Mouse (Mus musculus) thymus, postnatal 25 days (tissue): ENCODE measurements around the gene Prmt3.

Experiments
- DNase-seq: peaks from one replicate; pipeline ENCODE4 v3.0.0; 2022

The Prmt3 gene

DNA sequence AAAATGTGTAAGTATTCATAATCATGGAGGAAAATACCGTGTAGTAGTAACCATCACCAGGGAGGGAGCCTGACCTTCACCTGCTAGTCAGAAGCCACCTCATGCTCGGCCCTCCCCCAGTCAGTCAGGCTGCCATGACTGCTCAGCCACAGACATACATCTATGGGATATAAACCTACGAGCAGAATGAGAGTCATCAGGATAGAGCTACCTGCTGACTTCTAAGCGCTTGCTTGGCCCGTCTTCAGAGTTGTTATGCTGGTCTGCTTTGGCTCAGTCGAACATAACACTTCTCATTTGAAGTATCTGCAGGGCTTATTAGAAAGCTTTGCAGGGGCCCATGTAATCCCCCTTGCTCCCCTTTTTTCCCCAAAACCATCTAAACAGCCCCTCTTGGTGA, 25.4 kb downstream of the Prmt3 start:
- no peak for DNase-seq

DNA sequence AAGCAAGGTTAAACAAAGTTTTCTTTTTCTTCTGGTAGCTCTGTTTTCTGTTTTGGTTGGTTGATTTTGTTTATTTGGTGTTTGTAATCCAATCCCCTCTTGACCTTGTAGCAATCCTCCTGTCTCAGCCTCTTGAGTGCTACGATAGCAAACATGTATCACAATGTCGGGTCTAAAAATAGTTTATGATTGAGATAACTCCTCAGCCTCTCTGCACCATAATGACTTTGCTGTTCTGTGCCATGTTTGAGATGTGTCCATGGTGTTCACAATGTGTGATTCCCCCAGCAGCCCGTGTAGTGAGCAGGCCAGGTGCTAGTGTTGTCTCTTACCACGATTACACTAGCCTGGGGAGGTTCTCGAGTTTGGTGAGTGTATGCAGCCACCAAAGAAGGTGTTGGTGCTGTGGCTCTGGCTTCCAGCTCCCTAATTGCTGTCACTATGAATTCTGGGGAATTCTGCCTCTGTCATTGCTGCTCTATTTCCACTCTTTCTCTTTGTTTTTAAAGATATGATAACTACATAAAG, 26.6 kb downstream of the Prmt3 start:
- no peak for DNase-seq

DNA sequence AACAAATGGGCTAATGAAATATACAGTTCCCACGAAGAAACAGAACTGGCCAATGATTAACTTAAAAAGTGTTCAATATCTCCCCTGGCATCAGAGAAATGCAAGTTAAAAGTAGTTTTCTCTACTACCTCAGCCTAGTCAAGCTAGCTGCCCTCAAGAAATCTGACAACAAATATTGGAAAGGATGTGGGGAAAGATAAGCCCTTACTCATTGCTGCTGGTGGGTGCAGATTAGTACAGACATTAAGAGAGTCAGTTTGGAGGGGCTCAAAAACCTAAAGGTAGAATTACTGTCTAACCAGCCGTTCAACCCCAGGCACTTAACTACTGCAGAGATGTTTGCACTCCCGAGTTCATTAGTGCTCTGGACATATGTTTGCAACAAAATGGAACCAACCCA, 27.5 kb downstream of the Prmt3 start:
- no peak for DNase-seq

DNA sequence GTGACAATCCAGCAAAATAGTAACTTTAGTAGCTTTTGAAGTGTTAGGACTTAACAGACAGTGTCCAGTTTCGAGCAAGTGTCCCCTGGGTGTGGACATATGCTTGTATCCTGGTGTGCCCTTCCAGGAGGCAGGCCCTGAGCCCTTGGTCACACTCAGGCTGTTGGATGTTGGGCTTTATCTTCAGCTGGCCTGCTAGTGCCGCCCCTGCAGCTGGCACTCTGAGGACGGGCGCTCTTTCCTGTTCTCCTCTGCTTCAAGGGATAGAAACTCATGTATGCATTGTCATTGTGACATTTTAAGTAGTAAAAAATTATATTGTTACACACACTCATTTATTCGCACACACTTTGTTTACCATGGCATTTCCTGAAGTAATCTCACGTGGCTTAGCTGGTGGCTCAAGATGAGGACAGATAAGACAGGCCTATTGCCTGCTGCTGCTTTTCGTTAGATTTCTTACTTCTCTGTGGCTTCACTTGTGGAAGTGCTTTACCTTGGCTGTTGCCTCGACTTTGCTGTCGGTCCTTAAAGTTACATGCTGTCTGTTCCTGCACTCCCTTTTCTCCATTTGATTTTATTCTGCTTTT, 29.0 kb downstream of the Prmt3 start:
- no peak for DNase-seq

DNA sequence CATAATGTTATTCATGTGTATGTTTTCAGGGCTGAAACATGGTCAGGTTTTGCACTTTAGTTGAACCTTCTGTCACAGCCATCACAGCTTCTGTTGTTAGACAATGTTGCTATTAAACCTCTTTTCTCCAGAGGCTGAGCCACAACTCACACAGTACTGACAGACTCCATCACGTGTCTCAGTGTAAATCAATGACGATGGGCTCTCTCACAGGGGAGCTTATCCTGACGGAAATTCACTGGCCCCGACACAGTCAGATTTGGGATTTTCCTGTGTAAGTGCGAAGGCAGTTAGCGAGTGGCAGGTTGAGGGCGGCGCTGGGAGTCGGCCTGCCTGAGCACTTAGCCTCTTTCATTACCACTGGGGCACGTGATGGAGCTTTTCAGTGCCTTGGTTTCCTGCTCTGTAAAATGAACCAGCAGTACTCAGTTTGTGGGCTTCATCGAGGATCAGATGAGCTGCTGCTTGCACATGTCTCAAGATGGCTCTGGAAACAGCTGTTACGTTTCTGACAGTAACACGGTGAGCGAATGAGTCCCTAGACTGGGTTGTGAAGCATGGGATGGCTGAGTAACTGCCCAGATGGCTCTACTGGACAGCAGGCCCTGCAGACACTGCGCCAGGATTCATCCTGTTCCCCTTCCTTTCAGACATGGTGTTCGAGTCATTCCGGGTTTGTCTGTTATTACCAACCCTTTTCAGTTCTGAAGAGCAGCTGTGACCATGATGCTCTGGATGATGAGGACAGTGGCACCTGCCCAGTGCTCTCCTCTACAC, 29.9 kb downstream of the Prmt3 start:
- no peak for DNase-seq

DNA sequence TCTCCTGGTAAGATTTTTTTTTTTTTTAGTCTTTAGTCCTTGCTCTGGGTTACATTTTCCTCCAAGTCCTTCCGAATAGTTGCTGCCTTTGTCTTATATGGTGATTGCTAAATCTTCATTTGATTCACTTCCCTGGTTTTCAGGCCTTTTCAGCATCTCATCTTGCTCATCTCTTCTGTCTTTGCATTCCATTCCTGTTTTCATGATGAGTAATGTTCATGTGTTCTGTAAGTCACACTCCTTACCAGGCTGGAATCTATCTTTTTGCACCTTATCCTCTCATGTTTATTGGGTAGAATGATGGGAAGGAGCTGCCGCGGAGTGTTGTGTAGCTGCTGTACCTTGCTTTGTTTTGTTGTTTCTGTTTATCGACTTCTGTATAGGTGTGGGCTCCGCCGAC, 31.0 kb downstream of the Prmt3 start:
- no peak for DNase-seq

DNA sequence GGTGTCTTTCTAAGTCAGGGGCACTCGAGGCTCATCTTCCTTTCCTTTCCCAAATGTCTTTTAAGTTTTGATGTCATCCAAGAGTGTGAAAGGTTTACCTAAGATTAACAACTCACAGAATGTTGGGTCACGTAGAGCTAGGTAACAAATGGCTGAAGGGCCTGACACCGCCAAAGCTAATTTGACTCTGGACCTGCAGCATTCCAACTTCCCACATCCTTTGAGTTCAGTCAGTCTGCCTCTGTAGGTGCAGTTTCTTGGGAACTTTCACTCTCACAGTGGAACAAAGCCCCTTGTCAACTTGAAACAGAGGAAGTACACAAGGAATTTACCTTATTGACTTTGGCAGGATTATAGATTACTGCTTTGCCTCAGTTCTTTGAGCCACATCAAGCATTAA, 31.4 kb downstream of the Prmt3 start:
- no peak for DNase-seq

DNA sequence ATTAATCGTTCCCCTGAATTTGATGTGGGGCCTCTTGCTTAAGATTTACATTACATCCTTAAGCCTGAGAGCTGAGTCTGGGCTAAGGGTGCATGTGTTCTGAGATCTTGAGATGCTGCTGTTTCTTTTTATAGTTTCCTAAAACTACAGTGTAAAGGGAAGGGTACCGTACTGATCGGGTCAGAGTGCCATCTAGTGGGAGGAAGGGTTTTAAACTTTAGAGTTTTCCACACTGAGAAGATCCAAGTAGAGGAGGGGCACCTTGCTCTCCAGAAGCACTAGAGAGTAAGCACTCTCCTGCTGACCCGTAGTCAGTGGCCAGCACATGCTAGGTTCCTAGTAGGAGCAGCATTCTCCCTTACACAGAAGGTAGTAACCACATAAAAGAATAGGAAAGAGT, 33.2 kb downstream of the Prmt3 start:
- DNase-seq: peak; percentile 2

DNA sequence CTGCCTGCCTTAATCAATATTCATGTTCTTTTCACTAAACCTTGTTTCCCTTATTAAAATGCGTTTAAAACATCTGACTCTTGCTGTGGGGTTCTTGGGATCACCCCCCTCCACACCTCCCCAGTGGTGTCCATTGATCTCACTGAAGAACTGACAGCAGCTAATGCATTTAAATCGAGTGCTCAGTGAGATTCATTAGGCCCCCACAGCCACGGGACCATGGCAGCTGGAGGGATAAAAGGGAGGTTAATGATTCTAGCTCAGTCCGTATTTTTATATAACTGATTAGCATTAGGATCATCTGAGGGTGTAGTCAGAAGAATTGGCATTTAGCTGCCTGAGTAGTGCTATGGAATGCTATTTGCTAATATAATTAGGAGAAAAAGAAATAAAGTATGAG, 41.2 kb downstream of the Prmt3 start:
- no peak for DNase-seq

DNA sequence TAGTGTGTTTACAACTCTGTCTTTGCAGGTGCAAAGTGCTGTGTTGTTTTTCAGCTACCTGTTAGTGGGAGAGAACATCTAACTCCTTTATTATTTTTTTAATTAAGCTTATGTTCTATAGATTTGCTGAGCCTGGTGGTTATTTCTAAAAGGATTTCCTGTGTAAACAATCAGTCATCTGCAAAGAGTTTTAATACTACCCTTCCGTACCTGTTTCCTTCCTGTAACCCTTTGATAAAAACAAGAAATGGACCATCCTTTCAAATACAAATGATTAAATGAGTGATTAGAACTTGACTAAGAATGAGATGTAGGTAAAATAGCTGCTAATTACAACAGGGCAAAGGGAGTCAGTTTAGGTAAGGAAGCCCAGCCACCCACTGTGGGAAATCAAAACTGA, 43.2 kb downstream of the Prmt3 start:
- no peak for DNase-seq

DNA sequence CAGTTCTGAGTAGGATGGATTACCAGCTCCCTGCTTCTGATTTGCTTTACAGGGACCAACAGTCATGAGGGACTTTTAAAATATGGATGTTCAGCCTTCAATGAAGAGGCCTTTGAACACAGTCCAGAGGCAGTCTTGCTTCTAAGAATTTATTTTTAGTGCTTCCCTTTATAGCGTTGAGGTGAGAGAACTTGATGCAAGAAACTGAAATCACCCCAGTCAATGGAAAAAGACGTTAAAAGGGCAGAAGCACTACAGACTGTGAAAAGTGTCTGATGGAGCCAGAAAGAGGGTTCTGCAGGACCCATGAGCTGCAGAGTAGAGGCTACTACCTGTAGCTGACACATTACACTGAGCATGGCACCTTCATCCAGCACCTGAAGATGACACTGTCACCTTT, 43.9 kb downstream of the Prmt3 start:
- no peak for DNase-seq

DNA sequence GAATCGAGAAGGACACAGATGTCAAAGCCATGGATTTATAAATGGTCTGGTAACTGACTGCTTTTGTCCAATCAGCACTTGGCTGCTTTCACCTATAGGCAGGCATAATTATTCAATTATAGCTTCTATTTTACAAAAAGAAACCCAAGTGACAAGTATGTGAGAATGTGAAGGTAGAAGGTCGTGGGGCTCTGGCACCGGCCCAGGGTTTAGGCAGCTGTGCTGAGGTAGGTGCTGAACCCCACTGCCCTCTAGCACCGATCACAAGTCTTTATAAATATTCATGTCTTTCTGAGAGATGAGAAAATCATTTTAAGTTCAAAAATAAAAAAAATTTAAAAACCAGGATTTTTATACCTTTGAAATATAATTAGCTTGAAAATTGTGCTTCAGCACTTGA, 45.4 kb downstream of the Prmt3 start:
- no peak for DNase-seq

DNA sequence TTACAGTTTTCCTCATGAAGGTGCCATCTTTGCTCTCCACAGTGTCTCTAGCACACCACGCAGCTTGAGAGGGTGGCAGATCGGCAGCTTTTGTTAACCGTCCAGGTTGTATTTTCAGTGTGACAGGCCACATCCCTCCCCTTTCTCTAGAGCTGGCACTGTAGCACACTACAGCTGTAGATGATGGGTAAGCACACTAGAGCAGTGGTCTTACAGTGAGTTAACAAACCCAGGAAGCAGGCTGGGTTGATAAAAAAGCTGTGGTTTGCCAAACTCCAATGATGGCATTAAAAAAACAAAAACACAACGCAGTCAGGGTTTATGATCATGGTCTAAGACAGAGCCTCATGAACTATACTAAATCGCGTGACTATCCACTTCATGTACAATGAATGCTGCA, 45.9 kb downstream of the Prmt3 start:
- DNase-seq: no peak

DNA sequence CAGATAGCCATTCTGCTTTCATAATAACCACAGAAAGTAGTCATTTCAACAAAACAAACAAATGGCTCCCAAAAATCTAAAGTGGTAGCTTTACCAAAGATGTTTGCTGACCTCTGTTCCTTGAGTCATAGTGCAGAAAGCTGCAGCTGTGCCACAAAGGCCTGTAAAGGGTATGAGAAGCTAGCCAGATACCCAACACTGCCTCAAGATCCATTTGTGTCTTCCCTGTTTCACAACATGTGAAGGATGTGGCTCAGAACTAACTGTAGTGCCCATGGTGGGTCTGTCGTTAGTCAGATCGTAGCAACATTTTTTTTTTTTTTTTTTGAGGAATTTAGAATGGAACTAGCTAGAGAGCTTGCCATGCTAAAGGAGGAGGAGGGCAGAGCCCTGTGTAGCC, 46.4 kb downstream of the Prmt3 start:
- DNase-seq: no peak

DNA sequence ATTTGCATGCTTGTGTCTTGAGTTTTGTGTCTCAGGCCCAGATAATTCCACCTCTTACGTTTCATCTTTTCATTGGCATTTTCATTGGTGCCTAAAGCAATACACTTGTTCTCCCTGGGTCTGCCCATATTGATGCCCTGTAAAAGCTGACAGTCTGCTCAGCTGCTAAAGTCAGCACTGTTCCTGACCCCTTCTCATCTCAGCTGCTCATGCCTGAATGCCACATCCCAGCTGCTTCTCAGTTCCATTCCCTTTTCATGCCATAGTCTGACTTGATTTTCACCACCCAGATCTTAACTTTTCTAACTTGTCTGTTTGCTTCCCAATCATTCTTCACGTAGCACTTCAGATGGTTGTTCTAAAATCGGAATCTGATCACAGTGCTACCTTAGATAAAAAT, 47.3 kb downstream of the Prmt3 start:
- DNase-seq: no peak

DNA sequence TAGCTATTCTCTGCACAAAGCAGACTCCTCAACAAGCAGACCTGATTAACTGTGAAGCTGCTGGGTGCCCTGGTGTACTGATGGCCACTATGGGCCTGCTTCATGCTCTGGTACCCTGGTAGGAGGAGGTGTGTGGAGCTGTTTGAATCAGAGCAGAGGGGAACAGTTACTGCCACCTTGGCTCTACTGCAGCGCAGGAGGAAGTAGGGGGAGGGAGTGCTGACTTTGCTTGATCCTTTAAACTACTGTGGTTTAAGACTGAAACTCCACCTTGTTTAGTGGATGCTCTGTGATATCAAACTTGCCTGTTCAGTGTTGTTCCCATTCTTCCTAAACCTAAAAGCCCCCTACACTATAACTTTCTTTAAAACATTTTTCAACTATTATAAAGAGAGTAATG, 49.8 kb downstream of the Prmt3 start:
- DNase-seq: no peak

DNA sequence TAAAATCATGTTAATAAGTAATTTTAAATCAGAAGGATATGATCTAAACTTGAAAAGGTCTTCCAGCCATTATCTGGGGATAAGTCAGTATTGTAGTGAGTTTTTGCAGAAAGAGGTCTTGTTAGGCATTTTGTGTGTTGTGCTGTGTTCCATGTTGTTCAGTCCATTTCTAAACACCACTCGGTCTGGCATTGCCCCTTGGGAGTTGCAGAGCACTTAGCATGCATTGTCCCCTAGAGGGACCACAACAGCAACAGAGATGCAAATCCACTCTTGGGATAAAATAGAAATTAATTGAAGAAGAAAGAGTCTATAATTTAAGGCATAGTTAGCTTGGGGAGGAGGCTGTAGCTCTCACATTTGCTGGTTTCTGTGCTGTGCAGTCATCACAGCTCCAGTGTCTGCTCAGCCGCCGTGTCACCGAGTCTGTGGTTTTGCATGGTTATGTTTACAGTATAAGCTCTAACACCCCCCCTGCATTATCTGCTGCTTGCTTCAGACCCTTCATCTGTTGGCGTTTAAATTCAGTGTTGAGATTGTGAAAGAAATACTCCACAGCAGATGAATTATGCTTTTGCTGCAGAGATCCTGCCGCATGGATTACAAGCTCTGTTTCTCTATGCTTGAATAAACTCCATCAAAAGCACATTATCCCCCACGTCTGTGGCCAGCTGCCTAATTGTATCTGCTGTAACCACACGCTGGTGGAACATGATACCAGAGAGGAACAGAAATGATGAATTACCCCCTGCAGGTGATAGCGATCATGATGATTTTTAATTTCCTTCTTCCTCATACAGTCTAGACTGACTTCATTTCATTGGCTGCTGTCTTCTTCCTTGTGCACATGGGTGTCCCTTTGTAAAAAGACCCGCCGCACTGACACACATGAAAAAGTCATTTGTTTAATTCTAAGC, 64.5 kb downstream of the Prmt3 start:
- DNase-seq: no peak

DNA sequence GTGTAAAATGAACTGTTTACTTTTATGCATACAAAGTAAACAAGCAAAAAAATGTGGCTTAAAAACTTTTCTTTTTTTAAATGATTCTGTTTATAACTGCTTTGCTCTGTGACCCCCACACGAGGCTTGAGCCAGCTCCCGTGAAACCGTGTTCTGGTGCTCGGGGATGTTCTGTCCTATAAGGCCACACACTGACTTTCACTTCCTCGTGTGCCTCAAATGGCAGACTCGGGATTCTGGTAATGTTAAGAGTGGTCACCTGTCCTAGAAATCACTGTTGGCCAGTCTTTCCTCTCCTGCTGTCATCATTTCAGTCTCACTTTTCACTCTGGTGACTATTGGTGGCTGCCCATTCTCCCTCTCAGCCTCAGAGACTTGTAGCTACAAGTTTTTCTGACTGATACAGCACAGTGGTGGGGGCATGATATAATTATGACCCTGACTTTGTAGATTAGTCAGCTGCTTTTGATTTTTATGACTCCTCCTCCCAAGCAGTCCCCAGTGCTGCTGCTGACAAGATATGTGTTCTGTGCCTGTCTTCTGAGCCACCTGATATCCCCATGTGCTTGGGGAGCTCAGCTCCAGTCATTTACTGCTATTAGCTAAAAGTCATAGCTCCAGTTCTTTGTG, 65.3 kb downstream of the Prmt3 start:
- DNase-seq: no peak

DNA sequence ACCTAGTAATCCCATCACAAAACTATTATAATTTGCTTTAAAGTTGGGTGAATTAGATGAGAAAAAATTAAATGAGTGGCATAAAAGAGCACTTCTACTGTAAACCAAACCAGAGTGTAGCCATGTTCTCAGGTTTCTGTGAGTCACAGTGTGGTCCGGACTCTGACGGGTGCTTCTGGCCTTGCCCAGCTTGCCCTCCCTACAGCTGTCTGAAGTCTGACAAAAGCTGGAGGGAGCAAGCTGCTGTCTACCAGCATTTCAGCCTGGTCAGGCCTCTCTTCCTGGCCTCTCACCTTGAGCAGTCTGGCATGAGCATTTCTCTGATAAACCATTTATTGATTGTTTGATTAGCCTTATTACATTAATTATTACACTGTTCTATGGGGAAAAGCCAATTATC, 69.8 kb downstream of the Prmt3 start:
- no peak for DNase-seq

DNA sequence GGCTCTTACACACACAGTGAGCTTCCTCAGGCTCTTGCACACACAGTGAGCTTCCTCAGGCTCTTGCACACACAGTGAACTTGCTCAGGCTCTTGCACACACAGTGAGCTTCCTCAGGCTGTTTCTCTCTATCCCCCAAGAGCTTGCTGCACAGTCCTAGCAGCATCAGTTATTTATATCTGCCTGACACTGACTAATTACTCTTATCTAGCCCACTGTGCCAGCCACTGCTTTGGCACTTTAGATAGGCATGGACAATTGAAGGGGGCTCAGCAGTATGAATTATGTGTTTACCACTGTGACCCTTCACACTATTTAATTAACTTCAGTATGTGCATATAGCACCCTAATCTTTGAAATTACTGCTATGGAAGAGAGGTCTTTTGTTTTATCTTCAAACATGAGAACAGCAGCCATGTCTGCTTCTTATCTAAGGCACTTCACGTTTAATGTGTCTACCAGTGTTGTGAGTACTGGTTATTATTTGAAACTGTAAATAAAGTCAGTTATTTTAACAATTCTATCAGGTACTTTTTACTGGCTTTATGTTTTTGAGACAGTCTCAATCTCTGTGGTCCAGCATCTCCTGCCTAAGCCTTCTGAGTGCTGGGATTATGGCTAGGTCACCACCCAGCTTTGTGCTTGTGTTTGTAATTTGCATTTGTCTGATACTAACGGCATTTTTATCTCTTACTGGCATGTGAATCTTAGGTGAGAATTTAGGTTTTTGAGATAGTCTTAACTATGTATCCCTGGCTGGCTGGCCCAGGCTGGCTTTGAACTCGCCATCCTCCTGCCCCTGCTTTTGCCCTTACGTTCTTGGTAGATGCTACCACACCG, 75.4 kb downstream of the Prmt3 start:
- DNase-seq: no peak

DNA sequence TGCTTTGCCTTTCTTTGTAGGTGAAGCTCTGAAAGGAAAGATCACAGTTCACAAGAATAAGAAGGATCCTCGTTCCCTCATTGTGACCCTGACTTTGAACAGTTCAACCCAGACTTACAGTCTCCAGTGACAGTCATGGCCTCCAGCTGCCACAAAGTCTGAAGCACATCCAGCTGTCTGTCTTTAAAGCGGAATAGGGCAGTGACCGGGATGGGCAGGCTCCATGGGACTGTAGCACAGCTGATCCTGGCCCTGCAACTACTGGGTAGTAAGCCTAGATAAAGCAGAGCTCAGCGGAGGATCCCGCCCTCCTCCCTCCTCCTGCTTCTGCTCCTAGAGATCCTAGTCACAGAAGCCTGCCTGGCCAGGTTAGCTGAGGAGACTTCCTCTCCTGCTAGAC, 79.2 kb downstream of the Prmt3 start:
- DNase-seq: no peak

DNA sequence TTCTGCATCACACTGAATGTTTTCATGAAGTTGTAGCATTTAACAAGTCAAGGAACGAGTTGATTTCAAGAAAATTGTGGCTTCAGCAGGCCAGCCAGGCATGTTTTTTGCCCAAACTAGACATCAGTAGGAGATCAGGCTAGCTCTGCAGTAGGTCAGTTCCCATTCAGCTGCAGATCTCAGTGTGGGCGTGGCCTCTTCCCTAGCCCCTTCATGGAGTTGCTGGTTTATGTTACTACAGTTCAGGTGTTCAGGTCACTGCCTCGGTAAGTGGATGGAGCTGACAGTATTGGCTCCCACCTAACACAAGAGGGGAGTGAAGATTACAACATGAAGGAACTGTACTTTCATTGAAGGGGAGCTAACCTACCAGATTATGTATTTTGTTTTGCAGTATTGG, 80.1 kb downstream of the Prmt3 start:
- DNase-seq: no peak
